Mouse (Mus musculus): Measurements from ENCODE around the gene Prpf38b. TPM values are rescaled to one million over a fixed set of nuclear protein-coding genes. Genes with fewer than 3 reads are reported as not detected.
A peak's percentile ranks its signal among the peaks of the same experiment; 100 is the strongest.

Prpf38b gene
- total RNA-seq (2021): 10 to 100 TPM; 46.7 to 51.9 TPM

GRCm38 (mm10) chr3:108911548-108912413, at the start of gene Prpf38b:
Gene Prpf38b, minus strand, starts transcription at chr3:108911727.
- peak; percentile 94 for DNase-seq

GRCm38 (mm10) chr3:108961226-108961625, 49.7 kb upstream of the Prpf38b start:
- no peak for DNase-seq

- no peak for DNase-seq
Measured at GRCm38 (mm10) chr3:108959680-108960295, 48.3 kb upstream of the Prpf38b start.

GRCm38 (mm10) chr3:108957976-108958375, 46.4 kb upstream of the Prpf38b start:
- no peak for DNase-seq

- no peak for DNase-seq
Measured at GRCm38 (mm10) chr3:108940996-108941395, 29.5 kb upstream of the Prpf38b start.

- no peak for DNase-seq
Measured at GRCm38 (mm10) chr3:108940001-108940633, 28.6 kb upstream of the Prpf38b start, which contains the start of gene Gm9857. Gene Gm9857, minus strand, starts transcription at chr3:108940445.

- DNase-seq: no peak
Measured at GRCm38 (mm10) chr3:108939573-108939972, 28.0 kb upstream of the Prpf38b start, which contains the start of gene Henmt1. Gene Henmt1, plus strand, starts transcription at chr3:108939873.

GRCm38 (mm10) chr3:108938691-108939090, 27.2 kb upstream of the Prpf38b start:
- no peak for DNase-seq

GRCm38 (mm10) chr3:108933557-108933956, 22.0 kb upstream of the Prpf38b start:
- DNase-seq: no peak

GRCm38 (mm10) chr3:108926308-108926707, 14.8 kb upstream of the Prpf38b start:
- DNase-seq: no peak

- no peak for DNase-seq
Measured at GRCm38 (mm10) chr3:108925677-108926076, 14.2 kb upstream of the Prpf38b start.

- no peak for DNase-seq
Measured at GRCm38 (mm10) chr3:108921822-108922221, 10.3 kb upstream of the Prpf38b start.

- DNase-seq: no peak
Measured at GRCm38 (mm10) chr3:108920442-108921070, 9.0 kb upstream of the Prpf38b start.

- no peak for DNase-seq
Measured at GRCm38 (mm10) chr3:108918852-108919251, 7.3 kb upstream of the Prpf38b start.

- DNase-seq: no peak
Measured at GRCm38 (mm10) chr3:108917986-108918385, 6.5 kb upstream of the Prpf38b start.

- no peak for DNase-seq
Measured at GRCm38 (mm10) chr3:108916857-108917256, 5.3 kb upstream of the Prpf38b start.

GRCm38 (mm10) chr3:108915999-108916398, 4.5 kb upstream of the Prpf38b start:
- peak; percentile 31 to 37 for DNase-seq

GRCm38 (mm10) chr3:108911081-108911547, 413 bp downstream of the Prpf38b start:
- peak; percentile 42 to 46 for DNase-seq

- DNase-seq: no peak
Measured at GRCm38 (mm10) chr3:108910303-108911080, 1.0 kb downstream of the Prpf38b start.

- DNase-seq: no peak
Measured at GRCm38 (mm10) chr3:108902934-108903333, 8.6 kb downstream of the Prpf38b start.

- no peak for DNase-seq
Measured at GRCm38 (mm10) chr3:108902038-108902437, 9.5 kb downstream of the Prpf38b start.

- DNase-seq: no peak
Measured at GRCm38 (mm10) chr3:108900681-108901080, 10.8 kb downstream of the Prpf38b start.

All from layer of hippocampus, postnatal 36 days (tissue).